Mouse (Mus musculus): ENCODE results near the gene Clasp1. TPM values are rescaled to one million over a fixed set of nuclear protein-coding genes. Genes with fewer than 3 reads are reported as not detected.
A peak's percentile ranks its signal among the peaks of the same experiment; 100 is the strongest.

The Clasp1 gene
- total and polyA plus RNA-seq, 3 experiments, result 32.0 to 53.2 (median 42.2) TPM

GRCm38 (mm10) chr1:118482285-118483019 is 93.6 kb downstream of the Clasp1 start:
- Histone ChIP-seq H3K4me2 (ENCODE audit: insufficient read depth, low read depth, poor library complexity, severe bottlenecking) (peak overlapping the region; percentile 1), H3K4me3 (replicated peaks in 1 of 3; ENCODE audit: low read depth in 2 of 3, low read length in 2 of 3, poor library complexity in 1 of 3) (peak overlapping the region in 1 of 3 experiments; percentile 4), H3K4me1 (ENCODE audit: control insufficient read depth in 1 of 2, insufficient read depth in 2 of 2) (peaks cover 13 to 37% of the 10 kb centered on the region in 2 experiments), H3K9me3 (replicated peaks; ENCODE audit: low read length) (no peaks in the 10 kb centered on the region), H3K9ac (ENCODE audit: insufficient read depth, low read depth) (no peak overlapping the region), H3K79me2 (replicated peaks; ENCODE audit: control insufficient read depth, extremely low read depth, insufficient read depth, poor library complexity, severe bottlenecking) (no peaks in the 10 kb centered on the region; the same call in none of the 2 replicates), H3K36me3 (replicated peaks in 1 of 2; ENCODE audit: control insufficient read depth in 1 of 2, insufficient read depth in 1 of 2, low read length in 1 of 2) (peaks cover 28 to 77% of the 10 kb centered on the region in 2 experiments), H3K27ac (ENCODE audit: insufficient read depth, low read depth) (peak overlapping the region; percentile 24; the same call in 1 of the 2 replicates), H3K27me3 (replicated peaks) (no peaks in the 10 kb centered on the region)
- dilution Hi-C loops (cut with MboI; ENCODE audit: extremely low pct_ligation_motif_present, extremely low pct_unique_long_range_greater_than_20kb, low sequenced_read_pairs), result no loop called here
- TF ChIP-seq NELFE (IDR thresholded peaks at IDR 0.05; ENCODE audit: low read depth, low read length) (no peak), ETS1 (conservative IDR thresholded peaks at IDR 0.05; ENCODE audit: low read depth, low read length) (no peak), NRF1 (IDR thresholded peaks at IDR 0.05; ENCODE audit: low read depth, low read length) (no peak), POLR2AphosphoS2 (IDR thresholded peaks at IDR 0.05; ENCODE audit: low read depth, low read length) (no peak), EP300 (IDR thresholded peaks at IDR 0.05; ENCODE audit: low read length) (peak; percentile 63), USF2 (conservative IDR thresholded peaks at IDR 0.05; ENCODE audit: low read depth, low read length) (no peak), JUN (IDR thresholded peaks at IDR 0.05; ENCODE audit: insufficient read depth, low read depth, low read length) (peak; percentile 48; the same call in 1 of the 2 replicates), SMC3 (IDR thresholded peaks at IDR 0.05; ENCODE audit: low read depth, low read length) (no peak), MXI1 (IDR thresholded peaks at IDR 0.05; ENCODE audit: low read depth, low read length) (no peak), UBTF (IDR thresholded peaks at IDR 0.05; ENCODE audit: low read depth, low read length) (no peak), JUND (conservative IDR thresholded peaks at IDR 0.05; ENCODE audit: low read depth, low read length) (peak; percentile 86), RAD21 (IDR thresholded peaks at IDR 0.05; ENCODE audit: low read depth, low read length) (no peak), CHD1 (IDR thresholded peaks at IDR 0.05; ENCODE audit: low read depth, low read length) (no peak), USF1 (IDR thresholded peaks at IDR 0.05; ENCODE audit: low read depth, low read length) (no peak), ZKSCAN1 (IDR thresholded peaks at IDR 0.05; ENCODE audit: borderline replicate concordance, low read depth, low read length) (no peak), MYC (IDR thresholded peaks at IDR 0.05; ENCODE audit: low read depth, low read length) (no peak), E2F4 (IDR thresholded peaks at IDR 0.05; ENCODE audit: insufficient replicate concordance, low read depth, low read length) (no peak), ELF1 (IDR thresholded peaks at IDR 0.05; ENCODE audit: low read depth, low read length) (no peak), POLR2A (IDR thresholded peaks at IDR 0.05; ENCODE audit: low read depth, low read length) (no peak), IRF4 (IDR thresholded peaks at IDR 0.05; ENCODE audit: low read depth, low read length) (peak; percentile 88), CTCF (conservative IDR thresholded peaks at IDR 0.05 in 1 of 2, IDR thresholded peaks at IDR 0.05 in 1 of 2; ENCODE audit: low read depth in 2 of 2, low read length in 2 of 2) (no peak), SIN3A (IDR thresholded peaks at IDR 0.05; ENCODE audit: low read length) (no peak; the same call in 1 of the 2 replicates), MEF2A (IDR thresholded peaks at IDR 0.05; ENCODE audit: borderline replicate concordance, low read depth, low read length) (peak; percentile 29; the same call in 1 of the 2 replicates), BHLHE40 (IDR thresholded peaks at IDR 0.05; ENCODE audit: low read depth, low read length) (peak; percentile 39), MAX (IDR thresholded peaks at IDR 0.05; ENCODE audit: low read length) (no peak)
- in situ Hi-C loops (cut with MboI; ENCODE audit: low pct_ligation_motif_present, low pct_unique_long_range_greater_than_20kb, low sequenced_read_pairs), result no loop called here
- DNase-seq (ENCODE audit: extremely low read depth), result peak; percentile 26
